Comparison of ENCODE assay signal across 16 mouse cellular contexts in the genomic region with DNA sequence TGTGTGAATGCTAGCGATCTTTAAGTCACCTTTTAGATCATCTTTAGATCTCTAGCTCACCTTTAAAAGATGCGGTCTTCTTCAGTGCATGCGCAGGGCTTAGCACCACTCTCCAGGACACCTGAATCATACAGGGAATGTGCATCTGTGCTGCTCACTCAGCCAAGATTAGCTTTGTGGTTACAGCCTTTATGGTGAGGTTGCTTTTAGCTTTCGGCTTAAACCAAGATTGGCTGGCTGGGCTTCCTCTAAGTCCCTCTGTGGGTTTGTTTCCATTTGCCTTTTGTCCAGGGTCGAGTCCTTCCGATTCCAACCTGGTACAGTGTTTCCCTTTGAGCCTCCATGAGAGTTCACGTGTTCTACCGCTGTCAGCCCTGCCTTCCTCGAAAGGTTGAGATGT. TPM values are rescaled to one million over a fixed set of nuclear protein-coding genes. Genes with fewer than 3 reads are reported as not detected.
A peak's percentile ranks its signal among the peaks of the same experiment; 100 is the strongest.
DNase-seq lines count a peak whose midpoint lies in the region; ATAC-seq and TF ChIP-seq lines count a peak whose summit lies in the region.
"Had no signal": no experiment of that assay in that cellular context is flagged by ENCODE, and none has a peak within 500 bp of the region (broad histone marks: within the 10 kb centered on the region; RNA-seq: fewer than 3 reads in every experiment).

No protein-coding gene starts in this region.

- ATAC-seq in heart, embryonic 13.5 days (ENCODE audit: extremely low read depth, insufficient number of reproducible peaks, low FRiP score, low TSS enrichment), result no peak
- ATAC-seq in midbrain, embryonic 12.5 days (ENCODE audit: low FRiP score, low read depth), result no peak
- no peak for ATAC-seq in midbrain, embryonic 15.5 days (replicated peaks)

- H3K4me2 ChIP-seq in heart, embryonic 13.5 days, result peak overlapping the region; percentile 53; the same call in 1 of the 2 replicates
- no peak overlapping the region for H3K4me2 ChIP-seq in midbrain, embryonic 12.5 days (replicated peaks)
- H3K4me2 ChIP-seq in midbrain, embryonic 15.5 days, result no peak overlapping the region
- peak overlapping the region; percentile 33 for H3K4me2 ChIP-seq in myocyte (ENCODE audit: low read depth)
- H3K4me2 ChIP-seq: liver, embryonic 15.5 days; midbrain, embryonic 11.5 days; stomach, embryonic 15.5 days had no signal

- no peak for TF ChIP-seq POLR2A in myocyte (IDR thresholded peaks at IDR 0.05; ENCODE audit: insufficient read length, low read depth)

- H3K4me1 ChIP-seq in heart, embryonic 13.5 days, result peaks cover 70% of the 10 kb centered on the region
- H3K4me1 ChIP-seq in midbrain, embryonic 12.5 days, result peaks cover 29% of the 10 kb centered on the region
- peaks cover 17% of the 10 kb centered on the region for H3K4me1 ChIP-seq in midbrain, embryonic 15.5 days

- peaks cover 24% of the 10 kb centered on the region for H3K36me3 ChIP-seq in heart, embryonic 13.5 days
- H3K36me3 ChIP-seq in midbrain, embryonic 12.5 days, result 0 out of 2 replicates have a peak, but pooled peaks cover 11% of the 10 kb centered on the region
- no peaks in the 10 kb centered on the region for H3K36me3 ChIP-seq in midbrain, embryonic 15.5 days (replicated peaks)
- peaks cover 15% of the 10 kb centered on the region for H3K36me3 ChIP-seq in myocyte (ENCODE audit: control insufficient read depth, insufficient read depth)
- H3K36me3 ChIP-seq: liver, embryonic 15.5 days; stomach, embryonic 15.5 days had no signal

- H3K9ac ChIP-seq in heart, embryonic 13.5 days, result peak overlapping the region; percentile 48; the same call in 1 of the 2 replicates
- no peak overlapping the region for H3K9ac ChIP-seq in midbrain, embryonic 12.5 days (replicated peaks)
- no peak overlapping the region for H3K9ac ChIP-seq in midbrain, embryonic 15.5 days
- H3K9ac ChIP-seq: liver, embryonic 15.5 days; stomach, embryonic 15.5 days had no signal

- peak overlapping the region; percentile 87 for H3K27ac ChIP-seq in heart, embryonic 13.5 days (replicated peaks)
- peak overlapping the region; percentile 35; the same call in 1 of the 2 replicates for H3K27ac ChIP-seq in midbrain, embryonic 12.5 days (replicated peaks)
- no peak overlapping the region for H3K27ac ChIP-seq in midbrain, embryonic 15.5 days
- H3K27ac ChIP-seq: liver, embryonic 15.5 days; stomach, embryonic 15.5 days had no signal

- no peak overlapping the region for H3K4me3 ChIP-seq in heart, embryonic 13.5 days
- no peak overlapping the region for H3K4me3 ChIP-seq in midbrain, embryonic 12.5 days
- H3K4me3 ChIP-seq in midbrain, embryonic 15.5 days, result no peak overlapping the region
- H3K4me3 ChIP-seq in myocyte, result no peak overlapping the region
- H3K4me3 ChIP-seq: liver, embryonic 15.5 days; stomach, embryonic 15.5 days had no signal

- 57% methylated on average over 9 of the region's 9 CpGs for WGBS in heart, embryonic 13.5 days
- WGBS in midbrain, embryonic 12.5 days, result 76% methylated on average over 9 of the region's 9 CpGs
- 72% methylated on average over 9 of the region's 9 CpGs for WGBS in midbrain, embryonic 15.5 days

- peak; percentile 57 to 62 for DNase-seq in cerebellum, adult 18-20 months
- no peak for DNase-seq in cerebellum, adult 8-10 months
- DNase-seq in heart, adult 18-20 months, result no peak
- DNase-seq in testis, postnatal 14 days (ENCODE audit: low spot score), result no peak
- DNase-seq: adrenal gland, postnatal 10 days; kidney, adult 18-20 months; lung, postnatal 14 days; retina, postnatal 1 day; thymus, postnatal 36 days had no signal

- no peak overlapping the region for H3ac ChIP-seq in myocyte (ENCODE audit: control insufficient read depth, insufficient read length)

- peaks cover 21% of the 10 kb centered on the region for H3K79me2 ChIP-seq in myocyte (ENCODE audit: control insufficient read depth, insufficient read depth)

- H3K9me3 ChIP-seq in heart, embryonic 13.5 days, result no peaks in the 10 kb centered on the region
- no peaks in the 10 kb centered on the region for H3K9me3 ChIP-seq in midbrain, embryonic 12.5 days
- H3K9me3 ChIP-seq in midbrain, embryonic 15.5 days, result no peaks in the 10 kb centered on the region
- H3K9me3 ChIP-seq: liver, embryonic 15.5 days; stomach, embryonic 15.5 days had no signal

- no peaks in the 10 kb centered on the region for H3K27me3 ChIP-seq in heart, embryonic 13.5 days (replicated peaks)
- H3K27me3 ChIP-seq in midbrain, embryonic 12.5 days, result no peaks in the 10 kb centered on the region
- H3K27me3 ChIP-seq in midbrain, embryonic 15.5 days (replicated peaks), result no peaks in the 10 kb centered on the region
- H3K27me3 ChIP-seq in myocyte (ENCODE audit: control insufficient read depth, insufficient read depth, insufficient read length), result no peaks in the 10 kb centered on the region
- H3K27me3 ChIP-seq: liver, embryonic 15.5 days; stomach, embryonic 15.5 days had no signal

TF ChIP-seq in myocyte, 11 proteins besides CTCF, POLR2A, EP300 and RAD21:
- TF ChIP-seq SRF (IDR thresholded peaks at IDR 0.05; ENCODE audit: control insufficient read depth, insufficient read length, low read depth), result no peak
- no peak for TF ChIP-seq TCF3 (IDR thresholded peaks at IDR 0.05; ENCODE audit: insufficient read length, low read depth)
- TF ChIP-seq MAX (IDR thresholded peaks at IDR 0.05; ENCODE audit: low read depth), result no peak
- TF ChIP-seq USF1 (IDR thresholded peaks at IDR 0.05; ENCODE audit: low read depth), result no peak
- TF ChIP-seq POLR2AphosphoS2 (IDR thresholded peaks at IDR 0.05; ENCODE audit: insufficient read length, low read depth), result no peak
- TF ChIP-seq MYOG (IDR thresholded peaks at IDR 0.05; ENCODE audit: control insufficient read depth in 1 of 3, insufficient read depth in 1 of 3, insufficient read length in 2 of 3, low read depth in 2 of 3), result peak in 1 of 3 experiments; percentile 60
- TF ChIP-seq TCF12 (IDR thresholded peaks at IDR 0.05; ENCODE audit: insufficient read depth, poor library complexity, severe bottlenecking), result peak; percentile 30
- no peak for TF ChIP-seq E2F4 (IDR thresholded peaks at IDR 0.05; ENCODE audit: insufficient read depth)
- TF ChIP-seq CEBPB (IDR thresholded peaks at IDR 0.05; ENCODE audit: insufficient read depth, poor library complexity, severe bottlenecking), result no peak
- peak; percentile 48 to 97 (median 94) for TF ChIP-seq MYOD1 (IDR thresholded peaks at IDR 0.05; ENCODE audit: control insufficient read depth in 1 of 3, insufficient read length in 2 of 3, low read depth in 2 of 3)
- TF ChIP-seq REST (IDR thresholded peaks at IDR 0.05; ENCODE audit: insufficient read depth, insufficient read length), result no peak

RNA-seq across cellular contexts. Expression of a gene that starts 20.1 kb away (rescaled TPM):
- 32.3 and 33.7 TPM in 2 replicates for polyA plus RNA-seq in heart, embryonic 13.5 days (2015; fragmentation: Nextera tagmentation; extraction: Ambion mirVana)
- 100 to 1,000 TPM; 104 to 113 TPM for total RNA-seq in heart, adult 18-20 months (2021)
- polyA plus RNA-seq in midbrain, embryonic 12.5 days (2016; fragmentation: Nextera tagmentation; extraction: Ambion mirVana), result 34.1 and 39.9 TPM in 2 replicates
- polyA plus RNA-seq in midbrain, embryonic 15.5 days (2015; fragmentation: Nextera tagmentation; extraction: Ambion mirVana), result 14.2 and 14.5 TPM in 2 replicates
- polyA plus RNA-seq in myocyte (2012; fragmentation: generic; extraction: Trizol), result 28.3 TPM

Comparison
In these comparisons a context has a peak if more than half of its experiments do, and no peak if none do; other contexts are left out.
1. DNase-seq: peak in cerebellum, adult 18-20 months (2 of 2); none in cerebellum, adult 8-10 months (single experiment), heart, adult 18-20 months (0 of 2) and testis, postnatal 14 days (single experiment).
2. H3K4me2 ChIP-seq: peak in heart, embryonic 13.5 days (single experiment) and myocyte (single experiment); none in midbrain, embryonic 12.5 days (single experiment) and midbrain, embryonic 15.5 days (single experiment).